Mouse (Mus musculus) erythroblast, embryonic 14.5 days (primary cell): ENCODE results near the gene Chd2. TPM values are rescaled to one million over a fixed set of nuclear protein-coding genes. Genes with fewer than 3 reads are reported as not detected.

Experiments used
- H3K27me3 ChIP-seq: 2 replicates; pipeline ENCODE4 v1.6.1; 2012; ENCODE audit warnings: inconsistent platforms; ENCODE audit not compliant: control insufficient read depth
- H3K36me3 ChIP-seq: 2 replicates; pipeline ENCODE4 v1.6.1; 2012; ENCODE audit warnings: mild to moderate bottlenecking, inconsistent platforms; ENCODE audit not compliant: control insufficient read depth
- H3K4me1 ChIP-seq: 2 replicates; pipeline ENCODE4 v1.6.1; 2012; ENCODE audit warnings: inconsistent platforms; ENCODE audit not compliant: control insufficient read depth
- H3K4me3 ChIP-seq: replicated peaks from 2 replicates; pipeline ENCODE3; 2012; ENCODE audit warnings: moderate library complexity, mild to moderate bottlenecking, inconsistent platforms
- H3K9me3 ChIP-seq: 2 replicates; pipeline ENCODE4 v1.6.1; 2012; ENCODE audit warnings: low read length, inconsistent platforms, mixed read lengths; ENCODE audit not compliant: control insufficient read depth
- GATA1 ChIP-seq: IDR thresholded peaks from 2 replicates; pipeline ENCODE4 v1.6.1; 2012; ENCODE audit warnings: low read length, inconsistent platforms, mixed read lengths
- TAL1 ChIP-seq: IDR thresholded peaks from 3 replicates; pipeline ENCODE4 v1.6.1; 2012; ENCODE audit warnings: low read length, inconsistent platforms, mixed read lengths
- polyA plus RNA-seq: library from polyadenylated mRNA; stranded (reverse); fragments of >175 nt; gene quantifications from 2 replicates; pipeline ENCODE4 v1.2.3, GENCODE M21; 2012

The Chd2 gene
- polyA plus RNA-seq, 1 experiment: 7.1 TPM

DNA sequence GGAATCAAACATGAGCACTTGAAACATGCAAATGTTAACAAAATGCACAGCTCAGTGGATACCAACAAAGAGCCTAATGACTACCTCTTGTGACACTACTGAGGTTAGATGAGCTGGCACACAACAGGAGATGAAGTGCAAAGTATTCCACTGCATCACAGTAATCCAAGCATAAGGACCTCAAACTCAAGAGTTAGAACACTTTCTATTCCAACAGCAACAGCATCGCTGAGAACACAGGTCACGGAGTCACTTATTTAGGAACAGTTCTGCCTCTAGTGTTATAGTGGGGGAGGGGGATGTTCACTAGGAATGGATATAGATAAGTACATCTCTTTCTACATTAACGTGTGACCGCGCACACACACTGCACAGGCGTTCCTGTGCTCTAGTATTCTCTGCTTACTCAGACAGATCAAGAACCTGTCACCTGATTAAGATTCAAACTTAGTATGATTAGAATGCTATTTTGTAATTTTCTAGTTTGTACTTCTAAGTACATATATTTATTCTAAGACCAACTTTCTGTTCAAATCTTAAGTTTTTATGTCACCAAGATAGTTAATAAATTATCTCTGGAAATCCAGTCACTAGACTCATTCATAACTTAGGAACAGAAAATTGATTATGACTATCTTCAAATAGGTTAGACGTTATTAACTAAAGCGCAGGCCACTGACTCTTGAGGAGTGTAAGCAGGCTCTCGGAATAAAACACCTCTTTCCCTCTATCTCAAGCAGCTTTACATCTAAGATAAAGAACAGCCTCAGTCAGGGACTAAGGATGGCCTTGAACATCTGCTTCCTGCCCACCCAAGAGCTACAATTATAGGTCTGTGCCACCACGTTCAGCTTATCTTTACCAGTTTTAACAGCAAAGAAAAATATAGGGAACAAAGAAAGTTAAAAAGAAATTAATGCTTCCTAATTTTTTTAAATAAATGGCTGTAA is 5.2 kb upstream of the Chd2 start:
- Histone ChIP-seq H3K36me3 (peaks cover 96% of the 10 kb centered on the region), H3K27me3 (no peaks in the 10 kb centered on the region), H3K4me1 (peaks cover 43% of the 10 kb centered on the region), H3K9me3 (peaks cover 4% of the 10 kb centered on the region), H3K4me3 (no peak overlapping the region)
- TF ChIP-seq GATA1 (no peak), TAL1 (no peak)

DNA sequence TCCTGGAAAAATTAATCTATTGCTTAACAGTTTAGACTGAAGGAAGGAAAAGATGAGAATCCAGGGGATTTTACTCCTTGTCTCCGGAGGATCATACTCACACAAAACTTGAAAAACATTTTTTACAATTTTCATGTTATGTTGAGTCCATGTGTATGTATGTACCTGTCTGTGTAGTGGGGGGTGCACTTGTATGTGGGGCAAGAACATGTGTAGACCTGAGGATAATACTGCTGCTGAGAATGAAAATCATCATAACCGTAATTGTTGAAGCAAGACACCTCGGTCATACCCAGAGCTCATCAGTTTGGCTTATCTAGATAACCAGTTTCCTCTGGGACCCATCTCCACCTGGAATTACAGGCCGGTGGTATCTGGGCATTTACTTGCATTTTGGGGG is 3.4 kb upstream of the Chd2 start:
- TF ChIP-seq GATA1 (no peak), TAL1 (no peak)
- H3K9me3 ChIP-seq: peaks cover 4% of the 10 kb centered on the region
- H3K27me3 ChIP-seq: no peaks in the 10 kb centered on the region
- no peak overlapping the region for H3K4me3 ChIP-seq
- peaks cover 86% of the 10 kb centered on the region for H3K36me3 ChIP-seq
- peaks cover 37% of the 10 kb centered on the region for H3K4me1 ChIP-seq

DNA sequence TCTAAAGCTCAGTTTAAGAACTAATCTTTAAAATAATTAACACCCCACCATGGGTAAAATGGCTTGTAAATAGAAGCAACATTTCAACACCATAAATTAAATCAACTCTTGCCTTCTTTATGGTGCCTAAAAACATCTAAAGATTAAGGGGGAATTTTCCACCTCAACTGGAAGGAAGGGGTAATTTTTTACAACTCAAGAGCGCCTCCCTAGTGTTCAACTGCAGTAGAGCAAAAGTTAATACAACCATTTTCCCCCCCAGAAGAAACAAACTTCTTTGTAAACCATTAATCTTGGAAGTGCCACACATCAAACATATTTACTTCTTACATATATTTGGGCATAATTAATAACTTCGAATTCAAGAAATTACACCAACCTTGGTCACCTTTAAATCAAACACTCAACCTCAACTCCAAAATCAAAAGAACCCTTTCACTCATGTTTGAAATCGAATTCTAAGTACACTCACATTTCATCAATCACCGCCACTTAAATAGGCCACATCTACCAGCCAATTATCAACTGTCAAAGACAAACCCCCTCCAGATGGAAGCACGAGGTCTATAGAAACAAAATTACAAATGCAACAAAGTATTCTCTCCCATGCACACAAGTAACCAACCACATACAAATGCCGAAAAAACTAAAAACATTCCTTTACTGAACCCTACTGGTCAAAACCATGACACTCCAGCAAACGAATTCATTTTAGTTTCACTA is 662 bp upstream of the Chd2 start:
- Histone ChIP-seq H3K9me3 (peaks cover 4% of the 10 kb centered on the region), H3K4me1 (peaks cover 27% of the 10 kb centered on the region), H3K27me3 (no peaks in the 10 kb centered on the region), H3K4me3 (peak overlapping the region; percentile 81), H3K36me3 (peaks cover 74% of the 10 kb centered on the region)
- no peak for TF ChIP-seq TAL1
- TF ChIP-seq GATA1: no peak

DNA sequence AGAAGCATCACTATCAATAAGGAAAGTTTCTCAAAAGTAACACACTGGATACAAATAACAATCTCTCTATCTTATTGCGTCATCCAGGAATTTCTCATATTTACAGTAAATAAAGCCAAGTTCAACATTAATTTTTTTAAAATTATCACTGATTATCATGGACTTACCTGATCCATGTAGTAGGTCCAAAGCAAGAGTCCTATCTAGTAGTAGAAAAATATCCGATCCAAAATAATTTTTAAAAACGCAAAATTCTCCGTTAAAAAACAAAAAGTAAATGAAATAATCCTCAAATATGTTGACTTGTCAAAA is 595 bp downstream of the Chd2 start:
- H3K4me3 ChIP-seq: peak overlapping the region; percentile 81
- TF ChIP-seq TAL1 (no peak), GATA1 (no peak)
- H3K4me1 ChIP-seq: peaks cover 31% of the 10 kb centered on the region
- H3K9me3 ChIP-seq: peaks cover 4% of the 10 kb centered on the region
- no peaks in the 10 kb centered on the region for H3K27me3 ChIP-seq
- peaks cover 74% of the 10 kb centered on the region for H3K36me3 ChIP-seq

DNA sequence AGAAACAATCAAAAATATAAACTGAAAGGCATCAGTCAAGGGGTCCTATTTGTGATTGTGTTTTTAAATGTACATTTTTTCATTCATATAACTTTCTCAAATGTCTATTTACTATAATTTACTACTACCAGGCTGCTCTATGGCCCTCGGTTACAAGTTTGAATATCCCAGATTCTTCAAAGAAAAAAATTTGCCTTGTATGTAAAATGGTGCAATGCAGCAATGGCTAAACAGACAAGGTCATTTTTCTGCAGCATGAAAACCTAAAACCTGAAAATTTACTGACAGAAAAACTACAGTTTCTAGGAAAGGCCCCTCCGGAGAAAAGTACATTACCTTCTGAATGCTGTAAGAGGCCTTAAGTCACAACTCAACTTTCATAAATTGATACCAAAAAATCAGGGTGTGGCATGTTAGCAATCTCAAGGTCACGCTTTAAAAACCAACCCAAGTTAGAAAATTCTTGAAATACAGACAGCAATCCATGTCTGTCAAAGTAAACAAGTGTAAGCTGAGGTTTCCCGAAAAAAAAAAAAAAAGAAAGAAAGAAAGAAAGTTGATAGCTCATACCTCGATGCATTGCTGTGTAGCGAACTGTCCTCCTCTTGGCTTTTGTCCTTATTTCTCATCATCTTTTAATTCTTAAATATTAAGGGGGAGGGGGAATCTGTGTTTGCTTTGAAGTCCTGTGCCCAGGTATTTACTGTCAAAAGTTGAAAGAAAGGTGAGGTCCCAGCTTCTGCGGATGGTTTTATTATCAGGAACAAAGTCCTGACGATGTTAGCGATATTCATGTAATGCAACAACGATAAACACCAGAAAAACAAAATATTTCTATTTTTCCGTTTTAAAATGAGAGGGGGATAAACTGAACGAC is 1.2 kb downstream of the Chd2 start:
- no peak for TF ChIP-seq GATA1
- no peak for TF ChIP-seq TAL1
- Histone ChIP-seq H3K4me1 (peaks cover 37% of the 10 kb centered on the region), H3K9me3 (peaks cover 4% of the 10 kb centered on the region), H3K27me3 (no peaks in the 10 kb centered on the region), H3K4me3 (peak overlapping the region; percentile 81), H3K36me3 (peaks cover 74% of the 10 kb centered on the region)

DNA sequence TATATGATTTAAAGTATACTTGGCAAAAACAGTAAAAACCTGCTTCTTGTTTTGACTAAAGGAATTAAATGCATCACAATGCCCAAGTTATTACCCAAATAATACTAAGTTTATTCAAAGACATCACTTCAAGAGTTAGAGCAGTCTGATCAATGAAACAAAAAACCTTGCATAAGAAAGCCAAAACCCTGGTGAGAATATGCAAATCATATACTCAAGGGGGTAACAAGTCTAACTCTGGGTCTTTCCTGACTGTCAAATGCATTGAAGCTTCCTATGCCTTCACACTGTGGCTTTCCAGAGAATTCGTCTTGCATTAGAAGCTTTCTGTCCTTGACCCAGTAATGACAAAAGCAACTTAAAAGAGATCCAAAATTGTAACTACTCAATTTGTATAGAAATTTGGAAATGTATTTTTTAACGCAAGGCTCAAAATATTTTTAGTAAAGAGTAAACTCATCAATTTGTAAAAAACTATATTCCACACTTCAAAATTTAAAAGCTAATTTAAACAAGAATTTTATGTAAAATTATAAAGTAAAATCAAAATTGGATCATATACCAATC is 2.4 kb downstream of the Chd2 start:
- Histone ChIP-seq H3K4me1 (peaks cover 42% of the 10 kb centered on the region), H3K9me3 (peaks cover 4% of the 10 kb centered on the region), H3K4me3 (peak overlapping the region; percentile 81), H3K36me3 (peaks cover 73% of the 10 kb centered on the region), H3K27me3 (no peaks in the 10 kb centered on the region)
- TF ChIP-seq TAL1 (no peak), GATA1 (no peak)

DNA sequence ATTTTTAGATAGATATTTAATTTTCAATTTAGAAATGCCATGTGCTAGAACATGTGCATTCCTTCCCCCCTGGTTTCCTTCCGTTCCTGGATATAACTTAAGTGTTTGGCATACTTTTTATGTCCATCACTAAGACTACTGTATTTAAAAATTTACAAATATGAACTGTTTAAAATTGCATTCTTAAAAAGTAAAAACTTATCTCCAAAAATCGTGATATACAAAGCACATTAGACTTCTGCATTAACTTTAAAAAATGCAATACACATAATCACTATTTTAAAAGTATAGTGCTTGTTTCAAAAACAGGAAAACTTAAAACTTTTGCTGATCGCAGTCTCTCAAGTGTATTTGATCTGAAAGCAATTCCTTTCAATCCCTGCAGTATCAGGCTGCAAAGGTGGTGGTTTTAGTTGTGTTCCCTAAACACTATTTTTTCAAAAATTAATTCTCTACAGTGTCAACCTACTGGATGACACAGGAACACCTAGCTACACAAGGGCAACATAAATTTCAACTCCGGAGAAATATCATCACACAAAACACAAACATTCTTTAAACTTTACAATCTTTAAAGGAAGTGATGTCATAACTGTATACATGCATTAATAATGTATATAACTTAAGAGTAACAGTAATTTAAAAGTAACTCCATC is 3.1 kb downstream of the Chd2 start:
- Histone ChIP-seq H3K9me3 (peaks cover 4% of the 10 kb centered on the region), H3K27me3 (no peaks in the 10 kb centered on the region), H3K4me3 (peak overlapping the region; percentile 81), H3K4me1 (peaks cover 48% of the 10 kb centered on the region), H3K36me3 (peaks cover 73% of the 10 kb centered on the region)
- TF ChIP-seq TAL1 (no peak), GATA1 (no peak)

DNA sequence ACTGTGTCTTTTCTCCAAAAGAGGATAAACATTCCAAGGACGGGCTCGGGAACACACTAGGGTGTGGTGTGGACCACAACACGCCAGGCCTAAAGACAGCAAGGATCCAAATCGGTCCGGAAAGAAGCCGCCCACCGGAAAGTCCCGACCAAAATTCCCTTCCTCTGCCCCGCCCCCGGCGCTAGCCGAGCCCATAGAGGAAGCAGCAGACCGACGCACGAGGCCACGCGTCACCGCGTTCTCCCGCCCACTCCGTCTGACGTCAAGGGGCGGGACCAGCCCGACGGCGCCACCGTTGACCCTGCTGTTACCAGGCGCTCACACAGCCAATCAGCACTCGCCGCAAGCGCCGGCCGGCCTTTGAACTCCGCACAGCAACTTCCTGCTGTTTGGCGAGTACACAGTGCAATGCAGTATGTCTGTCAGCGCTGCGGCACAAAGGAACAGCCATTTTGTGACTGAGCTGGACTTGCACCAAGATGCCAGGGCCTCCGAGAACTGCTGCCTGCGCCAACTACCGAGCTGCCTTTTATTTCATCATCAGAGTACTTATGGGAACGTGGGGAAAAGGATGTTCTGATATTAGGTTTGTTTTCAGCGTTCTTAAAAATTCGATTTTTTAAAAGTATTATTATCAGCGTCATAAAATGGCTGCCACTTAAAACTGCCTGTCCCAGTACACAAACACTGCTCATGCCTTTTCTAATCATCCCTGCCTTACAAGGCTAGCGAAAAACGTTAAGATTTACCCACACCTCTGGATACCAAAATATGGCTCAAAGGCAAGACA is 3.8 kb downstream of the Chd2 start:
- Histone ChIP-seq H3K4me1 (peaks cover 55% of the 10 kb centered on the region), H3K4me3 (peak overlapping the region; percentile 81), H3K9me3 (peaks cover 4% of the 10 kb centered on the region), H3K36me3 (peaks cover 73% of the 10 kb centered on the region), H3K27me3 (no peaks in the 10 kb centered on the region)
- TF ChIP-seq TAL1: no peak
